Mouse (Mus musculus) G1E-ER4 (cell line): ENCODE measurements around the gene Pmepa1. TPM values are rescaled to one million over a fixed set of nuclear protein-coding genes. Genes with fewer than 3 reads are reported as not detected.

Experiments
- GATA1 ChIP-seq: IDR thresholded peaks from one replicate; pipeline ENCODE4 v1.8.0; 2012; ENCODE audit warnings: low read length, inconsistent platforms
- polyA plus RNA-seq: library from polyadenylated mRNA; stranded (reverse); fragments of >175 nt; gene quantifications from 2 replicates; pipeline ENCODE4 v1.2.3, GENCODE M21; 2012

The Pmepa1 gene
- polyA plus RNA-seq, 1 experiment, result not detected

- TF ChIP-seq GATA1, result no peak
These were observed 73.2 kb downstream of the Pmepa1 start for GRCm38 (mm10) chr2:173202924-173203689.

- no peak for TF ChIP-seq GATA1
These were observed 81.5 kb downstream of the Pmepa1 start for GRCm38 (mm10) chr2:173194796-173195195.

GRCm38 (mm10) chr2:173187182-173187855 is 89.0 kb downstream of the Pmepa1 start:
- TF ChIP-seq GATA1, result no peak

GRCm38 (mm10) chr2:173186047-173186943 is 90.0 kb downstream of the Pmepa1 start:
- TF ChIP-seq GATA1, result no peak

GRCm38 (mm10) chr2:173185282-173185681 is 91.1 kb downstream of the Pmepa1 start:
- TF ChIP-seq GATA1, result no peak

GRCm38 (mm10) chr2:173184475-173185080 is 91.8 kb downstream of the Pmepa1 start:
- no peak for TF ChIP-seq GATA1

- TF ChIP-seq GATA1, result no peak
These were observed 92.4 kb downstream of the Pmepa1 start for GRCm38 (mm10) chr2:173183836-173184460.

GRCm38 (mm10) chr2:173183311-173183710 is 93.0 kb downstream of the Pmepa1 start:
- TF ChIP-seq GATA1, result no peak

GRCm38 (mm10) chr2:173182796-173183195 is 93.5 kb downstream of the Pmepa1 start:
- TF ChIP-seq GATA1, result no peak

GRCm38 (mm10) chr2:173181901-173182300 is 94.4 kb downstream of the Pmepa1 start:
- TF ChIP-seq GATA1, result no peak

GRCm38 (mm10) chr2:173181486-173181885 is 94.8 kb downstream of the Pmepa1 start:
- no peak for TF ChIP-seq GATA1

- no peak for TF ChIP-seq GATA1
These were observed 95.5 kb downstream of the Pmepa1 start for GRCm38 (mm10) chr2:173180721-173181388.

- no peak for TF ChIP-seq GATA1
These were observed 96.3 kb downstream of the Pmepa1 start for GRCm38 (mm10) chr2:173180026-173180425.

GRCm38 (mm10) chr2:173179046-173179445 is 97.3 kb downstream of the Pmepa1 start:
- no peak for TF ChIP-seq GATA1
